Mouse (Mus musculus): ENCODE data around the gene Srcin1. TPM values are rescaled to one million over a fixed set of nuclear protein-coding genes. Genes with fewer than 3 reads are reported as not detected.
A peak's percentile ranks its signal among the peaks of the same experiment; 100 is the strongest.

Srcin1 gene
- polyA plus RNA-seq, 1 experiment from 2014 or later: 0.06 TPM

GRCm38 (mm10) chr11:97578286-97578685, 2.3 kb upstream of the Srcin1 start:
- peaks cover 18% of the 10 kb centered on the region for H3K4me1 ChIP-seq (replicated peaks)
- ATAC-seq (replicated peaks; ENCODE audit: insufficient number of reproducible peaks, insufficient read depth, low FRiP score, low read depth): no peak
- 40% methylated on average over 2 of the region's 2 CpGs for WGBS
- H3K27ac ChIP-seq: no peak overlapping the region
- peaks cover 70% of the 10 kb centered on the region for H3K27me3 ChIP-seq
- no peak overlapping the region for H3K9ac ChIP-seq
- H3K36me3 ChIP-seq: no peaks in the 10 kb centered on the region
- no peaks in the 10 kb centered on the region for H3K9me3 ChIP-seq (replicated peaks)
- H3K4me2 ChIP-seq: no peak overlapping the region
- no peak overlapping the region for H3K4me3 ChIP-seq

GRCm38 (mm10) chr11:97575638-97576037, 348 bp downstream of the Srcin1 start:
- peaks cover 26% of the 10 kb centered on the region for H3K4me1 ChIP-seq (replicated peaks)
- peak overlapping the region; percentile 100 for H3K4me2 ChIP-seq
- H3K9ac ChIP-seq: peak overlapping the region; percentile 53
- H3K9me3 ChIP-seq (replicated peaks): no peaks in the 10 kb centered on the region
- H3K27me3 ChIP-seq: peaks cover 93% of the 10 kb centered on the region
- peak; percentile 66; the same call in 1 of the 2 replicates for ATAC-seq (replicated peaks; ENCODE audit: insufficient number of reproducible peaks, insufficient read depth, low FRiP score, low read depth)
- no peak overlapping the region for H3K27ac ChIP-seq
- H3K36me3 ChIP-seq: no peaks in the 10 kb centered on the region
- H3K4me3 ChIP-seq: peak overlapping the region; percentile 75
- under 1% methylated on average over 18 of the region's 18 CpGs for WGBS

- WGBS: 0% methylated on average over 10 of the region's 62 CpGs
- Histone ChIP-seq H3K4me1 (replicated peaks) (peaks cover 29% of the 10 kb centered on the region), H3K4me3 (peak overlapping the region; percentile 75), H3K36me3 (no peaks in the 10 kb centered on the region), H3K9me3 (replicated peaks) (no peaks in the 10 kb centered on the region), H3K27ac (no peak overlapping the region), H3K9ac (peak overlapping the region; percentile 53), H3K27me3 (peaks cover 95% of the 10 kb centered on the region), H3K4me2 (peak overlapping the region; percentile 100)
- peak; percentile 23; the same call in 1 of the 2 replicates for ATAC-seq (replicated peaks; ENCODE audit: insufficient number of reproducible peaks, insufficient read depth, low FRiP score, low read depth)
Observed at GRCm38 (mm10) chr11:97575075-97575474, 911 bp downstream of the Srcin1 start.

GRCm38 (mm10) chr11:97574551-97575051, 1.4 kb downstream of the Srcin1 start:
- peak overlapping the region; percentile 53 for H3K9ac ChIP-seq
- H3K36me3 ChIP-seq: no peaks in the 10 kb centered on the region
- peak; percentile 19; the same call in 1 of the 2 replicates for ATAC-seq (replicated peaks; ENCODE audit: insufficient number of reproducible peaks, insufficient read depth, low FRiP score, low read depth)
- WGBS: under 1% methylated on average over 39 of the region's 43 CpGs
- peak overlapping the region; percentile 100 for H3K4me2 ChIP-seq
- H3K27me3 ChIP-seq: peaks cover 98% of the 10 kb centered on the region
- peaks cover 29% of the 10 kb centered on the region for H3K4me1 ChIP-seq (replicated peaks)
- no peak overlapping the region for H3K27ac ChIP-seq
- H3K4me3 ChIP-seq: peak overlapping the region; percentile 75
- no peaks in the 10 kb centered on the region for H3K9me3 ChIP-seq (replicated peaks)

GRCm38 (mm10) chr11:97573891-97574550, 2.0 kb downstream of the Srcin1 start:
- Histone ChIP-seq H3K27ac (no peak overlapping the region), H3K27me3 (peaks cover 98% of the 10 kb centered on the region), H3K4me2 (peak overlapping the region; percentile 100), H3K4me3 (peak overlapping the region; percentile 75), H3K4me1 (replicated peaks) (peaks cover 34% of the 10 kb centered on the region), H3K9me3 (replicated peaks) (no peaks in the 10 kb centered on the region), H3K9ac (no peak overlapping the region), H3K36me3 (no peaks in the 10 kb centered on the region)
- 0 out of 2 replicates have a peak, but pooled peaks have one; percentile 5 for ATAC-seq (replicated peaks; ENCODE audit: insufficient number of reproducible peaks, insufficient read depth, low FRiP score, low read depth)
- 3% methylated on average over 21 of the region's 28 CpGs for WGBS

GRCm38 (mm10) chr11:97572895-97573480, 3.0 kb downstream of the Srcin1 start:
- Histone ChIP-seq H3K27ac (no peak overlapping the region), H3K9ac (no peak overlapping the region), H3K4me1 (replicated peaks) (peaks cover 40% of the 10 kb centered on the region), H3K4me3 (no peak overlapping the region), H3K9me3 (replicated peaks) (no peaks in the 10 kb centered on the region), H3K4me2 (no peak overlapping the region), H3K27me3 (peaks cover 90% of the 10 kb centered on the region), H3K36me3 (no peaks in the 10 kb centered on the region)
- 33% methylated on average over 7 of the region's 7 CpGs for WGBS
- no peak for ATAC-seq (replicated peaks; ENCODE audit: insufficient number of reproducible peaks, insufficient read depth, low FRiP score, low read depth)

- H3K4me1 ChIP-seq (replicated peaks): peaks cover 43% of the 10 kb centered on the region
- ATAC-seq (replicated peaks; ENCODE audit: insufficient number of reproducible peaks, insufficient read depth, low FRiP score, low read depth): no peak
- no peak overlapping the region for H3K4me3 ChIP-seq
- no peak overlapping the region for H3K9ac ChIP-seq
- H3K9me3 ChIP-seq (replicated peaks): no peaks in the 10 kb centered on the region
- H3K27me3 ChIP-seq: peaks cover 88% of the 10 kb centered on the region
- H3K36me3 ChIP-seq: no peaks in the 10 kb centered on the region
- H3K4me2 ChIP-seq: no peak overlapping the region
- 17% methylated on average over 5 of the region's 5 CpGs for WGBS
- H3K27ac ChIP-seq: no peak overlapping the region
Observed at GRCm38 (mm10) chr11:97572089-97572345, 4.0 kb downstream of the Srcin1 start.

GRCm38 (mm10) chr11:97571266-97572088, 4.5 kb downstream of the Srcin1 start:
- WGBS: 11% methylated on average over 8 of the region's 8 CpGs
- H3K36me3 ChIP-seq: no peaks in the 10 kb centered on the region
- H3K27me3 ChIP-seq: peaks cover 88% of the 10 kb centered on the region
- ATAC-seq (replicated peaks; ENCODE audit: insufficient number of reproducible peaks, insufficient read depth, low FRiP score, low read depth): no peak
- H3K4me3 ChIP-seq: no peak overlapping the region
- no peak overlapping the region for H3K9ac ChIP-seq
- H3K4me1 ChIP-seq (replicated peaks): peaks cover 44% of the 10 kb centered on the region
- H3K27ac ChIP-seq: no peak overlapping the region
- H3K4me2 ChIP-seq: no peak overlapping the region
- no peaks in the 10 kb centered on the region for H3K9me3 ChIP-seq (replicated peaks)

- peaks cover 47% of the 10 kb centered on the region for H3K4me1 ChIP-seq (replicated peaks)
- H3K27me3 ChIP-seq: peaks cover 88% of the 10 kb centered on the region
- no peak overlapping the region for H3K9ac ChIP-seq
- no peak for ATAC-seq (replicated peaks; ENCODE audit: insufficient number of reproducible peaks, insufficient read depth, low FRiP score, low read depth)
- H3K9me3 ChIP-seq (replicated peaks): no peaks in the 10 kb centered on the region
- WGBS: 12% methylated on average over 8 of the region's 8 CpGs
- no peak overlapping the region for H3K4me2 ChIP-seq
- H3K36me3 ChIP-seq: no peaks in the 10 kb centered on the region
- no peak overlapping the region for H3K4me3 ChIP-seq
- no peak overlapping the region for H3K27ac ChIP-seq
Observed at GRCm38 (mm10) chr11:97570493-97571137, 5.4 kb downstream of the Srcin1 start.

GRCm38 (mm10) chr11:97569806-97570205, 6.2 kb downstream of the Srcin1 start:
- H3K9ac ChIP-seq: no peak overlapping the region
- no peak for ATAC-seq (replicated peaks; ENCODE audit: insufficient number of reproducible peaks, insufficient read depth, low FRiP score, low read depth)
- no peak overlapping the region for H3K4me3 ChIP-seq
- H3K4me1 ChIP-seq (replicated peaks): peaks cover 40% of the 10 kb centered on the region
- H3K4me2 ChIP-seq: no peak overlapping the region
- H3K27ac ChIP-seq: no peak overlapping the region
- peaks cover 88% of the 10 kb centered on the region for H3K27me3 ChIP-seq
- H3K9me3 ChIP-seq (replicated peaks): no peaks in the 10 kb centered on the region
- H3K36me3 ChIP-seq: no peaks in the 10 kb centered on the region
- 61% methylated on average over 3 of the region's 3 CpGs for WGBS

GRCm38 (mm10) chr11:97569301-97569724, 6.7 kb downstream of the Srcin1 start:
- H3K4me2 ChIP-seq: no peak overlapping the region
- peaks cover 36% of the 10 kb centered on the region for H3K4me1 ChIP-seq (replicated peaks)
- no peak for ATAC-seq (replicated peaks; ENCODE audit: insufficient number of reproducible peaks, insufficient read depth, low FRiP score, low read depth)
- H3K4me3 ChIP-seq: no peak overlapping the region
- H3K36me3 ChIP-seq: no peaks in the 10 kb centered on the region
- H3K27ac ChIP-seq: no peak overlapping the region
- WGBS: 35% methylated on average over 5 of the region's 5 CpGs
- peaks cover 88% of the 10 kb centered on the region for H3K27me3 ChIP-seq
- no peak overlapping the region for H3K9ac ChIP-seq
- H3K9me3 ChIP-seq (replicated peaks): no peaks in the 10 kb centered on the region
